Mouse (Mus musculus) macrophage (primary cell): ENCODE results near the gene Rab11fip4. TPM values are rescaled to one million over a fixed set of nuclear protein-coding genes. Genes with fewer than 3 reads are reported as not detected.
"Not testable (repeated sequence)": the region's sequence is repeated elsewhere in the genome, so short reads cannot be mapped to it uniquely, and the experiment has no call there.

ENCODE experiments used
- H3K27ac ChIP-seq: fragments of 350-480 bp; formaldehyde crosslinking; 2 replicates; pipeline ENCODE4 v1.9.0; 2021
- H3K36me3 ChIP-seq: fragments of 350-480 bp; formaldehyde crosslinking; 2 replicates; pipeline ENCODE4 v1.9.0; 2021; ENCODE audit errors: inconsistent target
- H3K4me3 ChIP-seq: fragments of 350-480 bp; formaldehyde crosslinking; 2 replicates; pipeline ENCODE4 v1.9.0; 2021; ENCODE audit errors: inconsistent target
- H3K79me2 ChIP-seq: fragments of 350-480 bp; formaldehyde crosslinking; 2 replicates; pipeline ENCODE4 v1.9.0; 2021; ENCODE audit errors: inconsistent target
- WGBS: methylation state at CpG from one replicate; pipeline ENCODE4 v1.1.7; 2026; ENCODE audit warnings: inconsistent platforms; ENCODE audit not compliant: missing documents; 5-methylcytosine and 5-hydroxymethylcytosine counted together
- polyA plus RNA-seq: library from polyadenylated mRNA; stranded (reverse); fragments of 250-400 nt; gene quantifications from 3 replicates; pipeline ENCODE4 v1.2.4, GENCODE M21; 2018; ENCODE audit warnings: inconsistent platforms

Gene Rab11fip4
- polyA plus RNA-seq, 1 experiment from 2014 or later, result 0.17 TPM

DNA sequence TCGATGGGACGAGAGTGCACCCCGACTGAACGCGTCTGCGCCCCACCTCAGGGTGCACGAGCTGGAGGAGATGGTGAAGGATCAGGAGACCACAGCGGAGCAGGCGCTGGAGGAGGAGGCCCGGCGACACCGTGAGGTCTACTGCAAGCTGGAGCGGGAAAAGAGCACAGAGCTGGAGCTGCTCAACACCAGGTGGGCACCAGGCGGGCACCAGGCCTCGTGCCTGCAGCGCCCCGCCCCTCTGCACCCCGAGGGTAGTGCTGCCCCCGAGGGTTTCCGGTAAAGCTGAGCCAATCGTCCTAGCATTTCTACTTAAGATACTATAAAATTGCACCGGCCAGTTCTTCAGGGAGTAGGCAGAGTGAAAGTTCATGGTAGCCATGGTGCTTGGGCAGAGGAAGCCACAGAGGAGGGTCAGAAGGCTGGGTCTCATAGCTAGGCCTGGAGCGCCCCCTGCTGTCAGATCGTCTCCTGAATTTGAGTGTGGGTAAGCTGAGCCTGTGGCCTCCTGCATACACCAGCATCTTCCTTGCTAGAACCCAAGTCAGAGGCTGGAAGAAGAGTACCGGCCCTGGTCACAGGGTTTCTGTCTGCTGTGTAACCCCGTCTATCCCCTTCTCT is 95.6 kb downstream of the Rab11fip4 start:
- no peak overlapping the region for H3K4me3 ChIP-seq
- 56% methylated on average over 23 of the region's 26 CpGs for WGBS
- H3K79me2 ChIP-seq, result no peaks in the 10 kb centered on the region
- H3K27ac ChIP-seq, result no peak overlapping the region
- no peaks in the 10 kb centered on the region for H3K36me3 ChIP-seq

DNA sequence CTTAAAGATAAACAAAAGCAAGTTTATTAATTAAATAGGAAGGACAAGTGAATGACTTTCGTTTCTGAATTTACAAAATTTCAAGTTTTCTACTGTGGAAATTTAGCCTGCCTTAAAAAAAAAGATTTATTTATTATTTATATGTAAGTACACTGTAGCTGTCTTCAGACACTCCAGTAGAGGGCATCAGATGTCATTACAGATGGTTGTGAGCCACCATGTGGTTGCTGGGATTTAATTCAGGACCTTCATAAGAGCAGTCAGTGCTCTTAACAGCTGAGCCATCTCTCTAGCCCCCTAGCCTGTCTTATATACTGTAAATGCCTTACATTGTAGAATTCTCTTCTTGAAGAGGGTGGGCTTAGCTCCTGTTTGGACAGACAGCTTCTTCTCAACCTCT is 98.9 kb downstream of the Rab11fip4 start:
- Histone ChIP-seq H3K4me3 (no peak overlapping the region), H3K36me3 (no peaks in the 10 kb centered on the region), H3K79me2 (no peaks in the 10 kb centered on the region), H3K27ac (no peak overlapping the region)
- 61% methylated on average over 1 of the region's 1 CpGs for WGBS

GRCm38 (mm10) chr11:79691513-79691912 is 100.5 kb downstream of the Rab11fip4 start:
- WGBS, result 89% methylated on average over 9 of the region's 9 CpGs

GRCm38 (mm10) chr11:79696390-79697307 is 105.6 kb downstream of the Rab11fip4 start:
- peaks cover under 1% of the 10 kb centered on the region; the same call in 1 of the 2 replicates for H3K79me2 ChIP-seq
- no peak overlapping the region for H3K27ac ChIP-seq
- WGBS, result 87% methylated on average over 19 of the region's 19 CpGs
- H3K36me3 ChIP-seq, result no peaks in the 10 kb centered on the region
- H3K4me3 ChIP-seq, result no peak overlapping the region

More at GRCm38 (mm10) chr11:79691513-79691912, 100.5 kb downstream of the Rab11fip4 start:
- Histone ChIP-seq H3K4me3 (no peak overlapping the region), H3K27ac (no peak overlapping the region), H3K36me3 (no peaks in the 10 kb centered on the region), H3K79me2 (no peaks in the 10 kb centered on the region)

DNA sequence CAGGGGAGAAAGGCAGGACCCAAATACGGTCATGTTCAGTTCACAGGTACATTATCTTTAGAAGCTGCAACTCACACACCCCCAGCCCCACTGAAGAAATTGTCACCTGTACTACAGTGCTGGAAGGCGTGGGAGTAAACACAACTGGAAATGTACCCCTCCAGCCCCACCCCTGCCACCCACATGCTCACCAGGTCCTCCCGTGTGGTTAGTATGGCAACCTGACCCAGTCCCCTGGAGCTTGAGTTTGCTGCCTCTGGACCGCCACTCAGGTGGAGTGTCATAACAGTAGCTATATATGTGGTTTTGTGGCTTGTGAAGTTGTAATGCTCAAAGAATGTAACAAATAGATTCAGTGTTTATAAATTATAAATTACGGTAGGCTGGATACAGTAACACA is 107.1 kb downstream of the Rab11fip4 start:
- H3K79me2 ChIP-seq, result peaks cover 11% of the 10 kb centered on the region; the same call in 1 of the 2 replicates
- H3K27ac ChIP-seq, result no peak overlapping the region
- H3K36me3 ChIP-seq, result no peaks in the 10 kb centered on the region
- no peak overlapping the region for H3K4me3 ChIP-seq
- 72% methylated on average over 5 of the region's 5 CpGs for WGBS

GRCm38 (mm10) chr11:79698542-79698941 is 107.5 kb downstream of the Rab11fip4 start:
- 100% methylated on average over 1 of the region's 4 CpGs for WGBS
- not testable (repeated sequence) for H3K27ac ChIP-seq, H3K36me3 ChIP-seq, H3K4me3 ChIP-seq
- peaks cover 16% of the 10 kb centered on the region; the same call in 1 of the 2 replicates for H3K79me2 ChIP-seq

DNA sequence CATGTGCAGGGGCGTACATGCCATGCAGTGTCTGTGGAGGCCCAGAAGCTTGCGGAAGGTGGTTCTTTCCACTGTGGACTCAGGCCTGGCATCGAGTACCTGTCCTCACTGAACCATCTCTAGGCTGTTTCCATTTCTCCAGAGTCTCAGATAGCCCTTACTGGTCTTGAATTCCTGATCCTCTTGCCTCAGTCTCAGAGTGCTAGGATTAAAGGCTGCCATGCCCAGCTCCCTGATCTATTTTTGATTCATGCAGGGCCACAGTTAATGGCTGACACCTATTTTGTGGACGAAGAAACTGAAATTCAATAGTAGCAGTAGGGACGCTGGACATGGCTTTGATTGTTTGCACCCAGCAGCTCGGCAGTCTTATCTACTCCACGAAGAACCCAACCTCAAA is 110.5 kb downstream of the Rab11fip4 start:
- 96% methylated on average over 6 of the region's 7 CpGs for WGBS
- Histone ChIP-seq H3K4me3 (no peak overlapping the region), H3K36me3 (no peaks in the 10 kb centered on the region), H3K79me2 (peaks cover 17% of the 10 kb centered on the region; the same call in 1 of the 2 replicates), H3K27ac (no peak overlapping the region)

GRCm38 (mm10) chr11:79702092-79702491 is 111.1 kb downstream of the Rab11fip4 start:
- Histone ChIP-seq H3K4me3 (no peak overlapping the region), H3K36me3 (no peaks in the 10 kb centered on the region)
- WGBS, result 87% methylated on average over 5 of the region's 6 CpGs

GRCm38 (mm10) chr11:79703452-79703851 is 112.4 kb downstream of the Rab11fip4 start:
- 3% methylated on average over 5 of the region's 5 CpGs for WGBS
- Histone ChIP-seq H3K27ac (peak overlapping the region; percentile 61), H3K36me3 (no peaks in the 10 kb centered on the region), H3K4me3 (peak overlapping the region; percentile 89), H3K79me2 (peaks cover 17% of the 10 kb centered on the region; the same call in 1 of the 2 replicates)

More at GRCm38 (mm10) chr11:79702092-79702491, 111.1 kb downstream of the Rab11fip4 start:
- H3K27ac ChIP-seq, result no peak overlapping the region
- H3K79me2 ChIP-seq, result peaks cover 17% of the 10 kb centered on the region; the same call in 1 of the 2 replicates

GRCm38 (mm10) chr11:79703885-79704291 is 112.9 kb downstream of the Rab11fip4 start:
- 3% methylated on average over 25 of the region's 27 CpGs for WGBS
- Histone ChIP-seq H3K79me2 (peaks cover 17% of the 10 kb centered on the region; the same call in 1 of the 2 replicates), H3K27ac (peak overlapping the region; percentile 61), H3K36me3 (no peaks in the 10 kb centered on the region), H3K4me3 (peak overlapping the region; percentile 89)

DNA sequence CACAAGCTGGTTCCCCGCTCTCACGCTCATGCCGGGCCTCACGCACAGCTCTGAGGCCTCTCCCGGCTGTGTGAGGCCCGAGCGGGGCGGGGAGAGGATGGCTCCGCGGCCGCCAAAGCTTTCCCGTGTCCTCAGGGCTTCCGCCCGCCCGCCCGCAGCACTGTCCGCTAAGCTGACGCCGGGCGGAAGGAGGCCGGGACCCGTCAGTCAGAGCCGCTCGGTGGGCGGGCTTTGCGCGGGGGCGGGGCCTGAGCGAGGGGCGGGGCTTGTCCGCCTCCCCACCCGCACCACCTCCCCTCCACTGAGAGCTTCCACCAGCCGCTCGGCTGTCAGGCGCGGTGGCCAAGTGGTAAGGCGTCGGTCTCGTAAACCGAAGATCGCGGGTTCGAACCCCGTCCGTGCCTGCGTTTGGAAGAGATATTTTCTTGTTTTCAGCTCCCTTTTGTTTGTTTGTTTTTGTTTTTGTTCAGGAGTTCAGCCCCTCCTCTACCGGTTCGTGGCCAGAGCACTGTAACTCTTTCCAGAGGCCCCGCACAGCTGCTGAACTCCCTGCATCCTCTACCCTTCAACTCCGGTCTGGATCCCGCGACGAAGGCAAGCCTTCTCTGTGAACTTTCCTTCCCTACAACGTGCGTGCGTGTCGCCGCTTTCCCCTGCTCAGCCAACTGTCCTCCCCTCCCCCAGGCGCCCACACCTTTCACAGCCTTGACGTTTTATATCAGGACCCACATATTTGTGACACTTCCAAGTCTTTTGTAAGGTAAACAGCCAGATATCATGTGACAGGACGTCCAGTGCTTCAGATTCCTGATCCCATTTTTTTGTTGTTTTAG is 113.5 kb downstream of the Rab11fip4 start:
- 3% methylated on average over 60 of the region's 61 CpGs for WGBS
- Histone ChIP-seq H3K79me2 (peaks cover 17% of the 10 kb centered on the region; the same call in 1 of the 2 replicates), H3K36me3 (no peaks in the 10 kb centered on the region), H3K4me3 (peak overlapping the region; percentile 89), H3K27ac (peak overlapping the region; percentile 61)

GRCm38 (mm10) chr11:79707084-79707483 is 116.1 kb downstream of the Rab11fip4 start:
- 51% methylated on average over 3 of the region's 3 CpGs for WGBS
- Histone ChIP-seq H3K79me2 (peaks cover 13% of the 10 kb centered on the region; the same call in 1 of the 2 replicates), H3K27ac (no peak overlapping the region), H3K4me3 (no peak overlapping the region), H3K36me3 (no peaks in the 10 kb centered on the region)

DNA sequence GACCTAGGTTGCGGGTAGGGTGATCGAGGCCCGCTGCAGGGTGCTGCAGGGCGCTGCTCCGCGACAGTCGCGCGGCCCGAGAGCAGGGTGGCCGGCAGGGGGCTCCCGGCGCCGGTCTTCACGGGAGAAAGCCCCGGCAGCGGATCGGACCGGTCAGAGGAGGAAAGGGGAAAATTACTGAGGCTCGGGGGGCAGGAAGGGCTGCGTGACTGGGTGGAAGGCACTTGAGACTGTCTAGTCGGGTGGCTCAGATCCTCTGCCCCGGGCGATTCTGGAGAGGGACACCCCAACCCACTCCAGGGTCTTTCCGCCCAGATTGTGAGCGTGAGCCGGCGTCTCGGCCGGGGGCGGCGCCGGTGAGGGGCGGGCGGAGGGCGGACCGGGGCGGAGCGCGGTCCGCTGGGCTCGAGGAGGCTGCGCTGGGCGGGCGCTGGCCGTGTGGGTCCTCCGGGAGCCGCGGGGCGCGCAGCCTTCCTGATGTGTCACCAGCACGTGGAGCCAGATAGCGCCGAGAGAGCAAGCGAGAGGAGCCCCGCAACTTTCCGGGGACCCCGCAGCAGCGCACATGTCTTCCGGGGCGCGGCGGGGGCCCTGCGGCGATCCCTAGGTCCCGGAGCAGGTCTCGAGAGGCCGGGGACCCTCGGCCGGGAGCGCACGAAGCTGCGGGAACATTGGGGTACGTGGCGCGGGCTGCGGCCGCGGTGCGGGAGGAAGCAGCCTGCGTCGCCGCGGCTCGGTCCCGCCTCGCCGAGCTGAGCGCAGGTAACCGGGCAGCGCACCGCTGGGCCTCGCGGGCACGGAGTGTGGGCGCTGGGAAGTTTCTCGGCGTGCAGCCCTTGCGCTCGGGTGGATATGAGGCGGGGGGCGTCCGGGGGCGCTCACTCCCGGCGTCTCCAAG is 120.1 kb downstream of the Rab11fip4 start:
- peak overlapping the region; percentile 19; the same call in 1 of the 2 replicates for H3K4me3 ChIP-seq
- no peak overlapping the region for H3K27ac ChIP-seq
- no peaks in the 10 kb centered on the region for H3K79me2 ChIP-seq
- whole genome bisulfite sequencing, result under 1% methylated on average over 98 of the region's 106 CpGs
- H3K36me3 ChIP-seq, result no peaks in the 10 kb centered on the region
